Mouse (Mus musculus) heart, adult 2 months (tissue): ENCODE data around the gene Nek6. TPM values are rescaled to one million over a fixed set of nuclear protein-coding genes. Genes with fewer than 3 reads are reported as not detected.

Experiments
- DNase-seq, 2 experiments: peaks; one replicate each; pipeline ENCODE4 v3.0.0; 2021
- H3K27ac ChIP-seq: fragments of 200-600 bp; 2 replicates; pipeline ENCODE4 v1.8.1; 2022
- H3K27me3 ChIP-seq: fragments of 200-500 bp; 2 replicates; pipeline ENCODE4 v1.6.1; 2012; ENCODE audit warnings: mild to moderate bottlenecking, low read length, inconsistent platforms, mixed read lengths; ENCODE audit not compliant: control insufficient read depth, insufficient read depth
- H3K36me3 ChIP-seq: fragments of 200-500 bp; 2 replicates; pipeline ENCODE4 v1.6.1; 2012; ENCODE audit warnings: low read length, inconsistent platforms; ENCODE audit not compliant: control insufficient read depth, insufficient read depth
- H3K4me1 ChIP-seq: fragments of 200-500 bp; 2 replicates; pipeline ENCODE4 v1.6.1; 2011; ENCODE audit warnings: low read length; ENCODE audit not compliant: control insufficient read depth, insufficient read depth
- H3K4me3 ChIP-seq: fragments of 200-600 bp; 2 replicates; pipeline ENCODE4 v1.8.1; 2022
- H3K79me2 ChIP-seq: fragments of 200-500 bp; replicated peaks from 2 replicates; pipeline ENCODE4 v1.6.1; 2012; ENCODE audit warnings: mild to moderate bottlenecking, inconsistent platforms, low read length, moderate library complexity, mixed read lengths; ENCODE audit not compliant: control insufficient read depth, insufficient read depth
- H3K9ac ChIP-seq: fragments of 200-500 bp; 2 replicates; pipeline ENCODE4 v1.6.1; 2012; ENCODE audit warnings: low read depth, mild to moderate bottlenecking, control low read depth, inconsistent platforms, low read length, mixed read lengths
- CTCF ChIP-seq: fragments of 200-600 bp; IDR thresholded peaks from 2 replicates; pipeline ENCODE4 v1.8.1; 2022; ENCODE audit warnings: antibody characterized with exemption, mild to moderate bottlenecking, moderate library complexity
- EP300 ChIP-seq: fragments of 200-500 bp; IDR thresholded peaks from 2 replicates; pipeline ENCODE4 v1.6.1; 2011; ENCODE audit warnings: low read depth, low read length, control low read depth; ENCODE audit not compliant: insufficient read depth
- POLR2A ChIP-seq: fragments of 200-500 bp; IDR thresholded peaks from 2 replicates; pipeline ENCODE4 v1.6.1; 2011; ENCODE audit warnings: mild to moderate bottlenecking, low read depth, low read length, control low read depth; ENCODE audit not compliant: insufficient read depth
- WGBS: fragments of 180-500 bp; shearing (Covaris S2); methylation state at CpG from one replicate; pipeline ENCODE4 v1.1.7; 2018; 5-methylcytosine and 5-hydroxymethylcytosine counted together
- intact Hi-C: fragments of 180-260 bp; cut with DNase I; formaldehyde crosslinking; loops from one replicate; pipeline ENCODE4 v1.15.1; 2025
- polyA plus RNA-seq: library from polyadenylated mRNA; depleted of rRNA; stranded (reverse); fragments of >200 nt; gene quantifications from 2 replicates; pipeline ENCODE4 v1.2.3, GENCODE M21; 2012
- total RNA-seq, 2 experiments: library from RNA; stranded (reverse); gene quantifications; 2 replicates each; pipeline ENCODE4 v1.2.3; 2021

Nek6 gene
- total and polyA plus RNA-seq, 3 experiments = 2.9 to 5.8 (median 3.3) TPM

- intact Hi-C loops = no loop called here
- 0 out of 2 replicates have a peak, but pooled peaks cover 2% of the 10 kb centered on the region for H3K79me2 ChIP-seq
- peak overlapping the region; percentile 18 for H3K27ac ChIP-seq
- no peaks in the 10 kb centered on the region for H3K36me3 ChIP-seq
- DNase-seq = peak in 1 of 2 experiments; percentile 45
- H3K9ac ChIP-seq = no peak overlapping the region
- WGBS = 45% methylated on average over 14 of the region's 14 CpGs
- TF ChIP-seq POLR2A = no peak
- TF ChIP-seq EP300 = no peak
- no peak for TF ChIP-seq CTCF
- peaks cover 36% of the 10 kb centered on the region for H3K4me1 ChIP-seq
- no peak overlapping the region for H3K4me3 ChIP-seq
- H3K27me3 ChIP-seq = no peaks in the 10 kb centered on the region
Observed at GRCm38 (mm10) chr2:38535521-38536220, 24.2 kb downstream of the Nek6 start.

- no peak overlapping the region for H3K27ac ChIP-seq
- H3K9ac ChIP-seq = no peak overlapping the region
- intact Hi-C loops = no loop called here
- peak in 1 of 2 experiments; percentile 52 for DNase-seq
- WGBS = 49% methylated on average over 8 of the region's 8 CpGs
- no peak overlapping the region for H3K4me3 ChIP-seq
- H3K36me3 ChIP-seq = no peaks in the 10 kb centered on the region
- H3K4me1 ChIP-seq = peaks cover 30% of the 10 kb centered on the region
- no peaks in the 10 kb centered on the region for H3K27me3 ChIP-seq
- no peak for TF ChIP-seq POLR2A
- TF ChIP-seq EP300 = no peak
- 0 out of 2 replicates have a peak, but pooled peaks cover 2% of the 10 kb centered on the region for H3K79me2 ChIP-seq
Observed at GRCm38 (mm10) chr2:38536331-38536731, 24.9 kb downstream of the Nek6 start.

GRCm38 (mm10) chr2:38539677-38540076 lies 28.2 kb downstream of the Nek6 start:
- TF ChIP-seq POLR2A = no peak
- TF ChIP-seq EP300 = no peak
- TF ChIP-seq CTCF = no peak
- intact Hi-C loops = no loop called here
- Histone ChIP-seq H3K27ac (no peak overlapping the region), H3K27me3 (no peaks in the 10 kb centered on the region), H3K79me2 (0 out of 2 replicates have a peak, but pooled peaks cover 2% of the 10 kb centered on the region), H3K4me1 (peaks cover 19% of the 10 kb centered on the region), H3K9ac (no peak overlapping the region), H3K36me3 (no peaks in the 10 kb centered on the region), H3K4me3 (no peak overlapping the region)
- no peak for DNase-seq
- 92% methylated on average over 9 of the region's 9 CpGs for WGBS

GRCm38 (mm10) chr2:38540666-38541065 lies 29.2 kb downstream of the Nek6 start:
- DNase-seq = no peak
- Histone ChIP-seq H3K36me3 (no peaks in the 10 kb centered on the region), H3K9ac (no peak overlapping the region), H3K4me1 (peaks cover 17% of the 10 kb centered on the region), H3K27me3 (no peaks in the 10 kb centered on the region), H3K4me3 (no peak overlapping the region), H3K27ac (no peak overlapping the region), H3K79me2 (0 out of 2 replicates have a peak, but pooled peaks cover 2% of the 10 kb centered on the region)
- TF ChIP-seq CTCF (no peak), POLR2A (no peak), EP300 (no peak)
- WGBS = 81% methylated on average over 6 of the region's 6 CpGs
- intact Hi-C loops = no loop called here

GRCm38 (mm10) chr2:38541101-38541500 lies 29.7 kb downstream of the Nek6 start:
- Histone ChIP-seq H3K79me2 (0 out of 2 replicates have a peak, but pooled peaks cover 2% of the 10 kb centered on the region), H3K27me3 (no peaks in the 10 kb centered on the region), H3K27ac (no peak overlapping the region), H3K9ac (no peak overlapping the region), H3K4me3 (no peak overlapping the region), H3K4me1 (peaks cover 19% of the 10 kb centered on the region), H3K36me3 (no peaks in the 10 kb centered on the region)
- intact Hi-C loops = no loop called here
- 72% methylated on average over 3 of the region's 3 CpGs for WGBS
- no peak for DNase-seq
- TF ChIP-seq CTCF (no peak), POLR2A (no peak), EP300 (no peak)

- TF ChIP-seq POLR2A (no peak), CTCF (no peak), EP300 (no peak)
- Histone ChIP-seq H3K27me3 (no peaks in the 10 kb centered on the region), H3K27ac (no peak overlapping the region), H3K9ac (no peak overlapping the region), H3K4me3 (no peak overlapping the region), H3K4me1 (peaks cover 20% of the 10 kb centered on the region), H3K36me3 (no peaks in the 10 kb centered on the region), H3K79me2 (0 out of 2 replicates have a peak, but pooled peaks cover 2% of the 10 kb centered on the region)
- DNase-seq = no peak
- intact Hi-C loops = no loop called here
- WGBS = 83% methylated on average over 1 of the region's 1 CpGs
Observed at GRCm38 (mm10) chr2:38541570-38541969, 30.1 kb downstream of the Nek6 start.
